In genomic region chr4:62878927-62879326, GRCm38 (mm10) we compare ENCODE assay signal across 9 mouse cellular contexts.
DNase-seq lines count a peak whose midpoint lies in the region; ATAC-seq and TF ChIP-seq lines count a peak whose summit lies in the region.
"Had no signal": no experiment of that assay in that cellular context is flagged by ENCODE, and none has a peak within 500 bp of the region (broad histone marks: within the 10 kb centered on the region; RNA-seq: fewer than 3 reads in every experiment).

No protein-coding gene starts in this region.

- peak; percentile 39 for DNase-seq in hindbrain, postnatal 0 days (ENCODE audit: low spot score)
- no peak for DNase-seq in hindbrain, embryonic 11.5 days (ENCODE audit: low spot score)
- DNase-seq in heart, postnatal 0 days (ENCODE audit: low spot score) = no peak
- DNase-seq in lung, postnatal 14 days = peak; percentile 54
- DNase-seq in liver = no peak
- DNase-seq in c-Kit-positive CD71-positive TER-119-positive erythroid progenitor cells, embryonic 14.5 days (ENCODE audit: low spot score) = no peak

- 65% methylated on average over 3 of the region's 3 CpGs for WGBS in hindbrain, postnatal 0 days
- 91% methylated on average over 3 of the region's 3 CpGs for WGBS in hindbrain, embryonic 11.5 days
- WGBS in heart, postnatal 0 days = 75% methylated on average over 3 of the region's 3 CpGs

- H3K27ac ChIP-seq in hindbrain, postnatal 0 days = no peak overlapping the region
- no peak overlapping the region for H3K27ac ChIP-seq in hindbrain, embryonic 11.5 days (ENCODE audit: low read depth, low read length)
- peak overlapping the region; percentile 82 for H3K27ac ChIP-seq in embryonic fibroblast, embryonic 13.5 days (ENCODE audit: insufficient read depth, low read length)
- no peak overlapping the region for H3K27ac ChIP-seq in heart, postnatal 0 days (ENCODE audit: low read depth)
- H3K27ac ChIP-seq: lung, embryonic 15.5 days had no signal

- ATAC-seq in hindbrain, postnatal 0 days = peak; percentile 76
- ATAC-seq in hindbrain, embryonic 11.5 days (ENCODE audit: low FRiP score) = no peak
- ATAC-seq in heart, postnatal 0 days (ENCODE audit: insufficient read depth, low read depth) = 0 out of 2 replicates have a peak, but pooled peaks have one; percentile 47
- ATAC-seq: intestine, embryonic 16.5 days had no signal

- no peak overlapping the region for H3K9ac ChIP-seq in hindbrain, postnatal 0 days (replicated peaks; ENCODE audit: low read length)
- no peak overlapping the region for H3K9ac ChIP-seq in hindbrain, embryonic 11.5 days (ENCODE audit: low read depth, low read length)
- H3K9ac ChIP-seq in heart, postnatal 0 days (replicated peaks; ENCODE audit: low read depth, low read length) = no peak overlapping the region
- H3K9ac ChIP-seq: lung, embryonic 15.5 days had no signal

- no peak overlapping the region for H3K4me3 ChIP-seq in hindbrain, postnatal 0 days (ENCODE audit: low read length)
- H3K4me3 ChIP-seq in hindbrain, embryonic 11.5 days (ENCODE audit: low read depth, low read length) = no peak overlapping the region
- H3K4me3 ChIP-seq in embryonic fibroblast, embryonic 13.5 days (ENCODE audit: insufficient read depth, low read length) = no peak overlapping the region
- no peak overlapping the region for H3K4me3 ChIP-seq in heart, postnatal 0 days (ENCODE audit: low read depth, low read length)
- H3K4me3 ChIP-seq: lung, embryonic 15.5 days had no signal

- H3K4me1 ChIP-seq in hindbrain, postnatal 0 days (ENCODE audit: insufficient read depth, low read length) = no peaks in the 10 kb centered on the region
- no peaks in the 10 kb centered on the region for H3K4me1 ChIP-seq in hindbrain, embryonic 11.5 days (replicated peaks; ENCODE audit: control insufficient read depth, insufficient read depth, low read length)
- no peaks in the 10 kb centered on the region for H3K4me1 ChIP-seq in embryonic fibroblast, embryonic 13.5 days (ENCODE audit: control insufficient read depth, insufficient read depth, low read length)
- no peaks in the 10 kb centered on the region for H3K4me1 ChIP-seq in heart, postnatal 0 days (ENCODE audit: control insufficient read depth, insufficient read depth)
- H3K4me1 ChIP-seq: lung, embryonic 15.5 days had no signal

- TF ChIP-seq CTCF in hindbrain, postnatal 0 days (IDR thresholded peaks at IDR 0.05; ENCODE audit: low read depth) = no peak
- no peak for TF ChIP-seq CTCF in embryonic fibroblast, embryonic 13.5 days (IDR thresholded peaks at IDR 0.05; ENCODE audit: borderline replicate concordance, insufficient read depth, low read length)
- no peak for TF ChIP-seq CTCF in heart, postnatal 0 days (IDR thresholded peaks at IDR 0.05; ENCODE audit: low read depth)

- TF ChIP-seq EP300 in heart, postnatal 0 days (IDR thresholded peaks at IDR 0.05; ENCODE audit: low read depth) = no peak

- H3K36me3 ChIP-seq in hindbrain, postnatal 0 days (ENCODE audit: insufficient read depth, low read length) = no peaks in the 10 kb centered on the region
- H3K36me3 ChIP-seq in hindbrain, embryonic 11.5 days (ENCODE audit: control insufficient read depth, insufficient read depth, low read length) = no peaks in the 10 kb centered on the region
- H3K36me3 ChIP-seq in heart, postnatal 0 days (replicated peaks; ENCODE audit: control insufficient read depth, insufficient read depth, low read length) = no peaks in the 10 kb centered on the region
- H3K36me3 ChIP-seq: lung, embryonic 15.5 days had no signal

- H3K9me3 ChIP-seq in hindbrain, postnatal 0 days (ENCODE audit: low read length) = no peaks in the 10 kb centered on the region
- no peaks in the 10 kb centered on the region for H3K9me3 ChIP-seq in hindbrain, embryonic 11.5 days (ENCODE audit: control insufficient read depth, low read length)
- H3K9me3 ChIP-seq in heart, postnatal 0 days (replicated peaks; ENCODE audit: control insufficient read depth, low read length) = no peaks in the 10 kb centered on the region
- H3K9me3 ChIP-seq: lung, embryonic 15.5 days had no signal

- no peak for TF ChIP-seq POLR2A in embryonic fibroblast, embryonic 13.5 days (IDR thresholded peaks at IDR 0.05; ENCODE audit: low read depth, low read length)

- no peak overlapping the region for H3K4me2 ChIP-seq in hindbrain, postnatal 0 days (ENCODE audit: low read depth, low read length)
- no peak overlapping the region for H3K4me2 ChIP-seq in hindbrain, embryonic 11.5 days (replicated peaks; ENCODE audit: low read depth, low read length)
- H3K4me2 ChIP-seq in heart, postnatal 0 days (ENCODE audit: low read depth, low read length) = no peak overlapping the region
- H3K4me2 ChIP-seq: lung, embryonic 15.5 days had no signal

- H3K27me3 ChIP-seq in hindbrain, postnatal 0 days (ENCODE audit: insufficient read depth, low read length) = no peaks in the 10 kb centered on the region
- no peaks in the 10 kb centered on the region for H3K27me3 ChIP-seq in hindbrain, embryonic 11.5 days (ENCODE audit: control insufficient read depth, insufficient read depth, low read length)
- 0 out of 2 replicates have a peak, but pooled peaks cover 5% of the 10 kb centered on the region for H3K27me3 ChIP-seq in heart, postnatal 0 days (ENCODE audit: control insufficient read depth, insufficient read depth, low read length)
- H3K27me3 ChIP-seq: lung, embryonic 15.5 days had no signal

Comparison
In these comparisons a context has a peak if more than half of its experiments do, and no peak if none do; other contexts are left out.
1. DNase-seq: peak in hindbrain, postnatal 0 days (single experiment) and lung, postnatal 14 days (single experiment); none in hindbrain, embryonic 11.5 days (single experiment), heart, postnatal 0 days (single experiment), liver (single experiment) and c-Kit-positive CD71-positive TER-119-positive erythroid progenitor cells, embryonic 14.5 days (single experiment).